Mouse (Mus musculus): ENCODE results near the gene Smim15.

Smim15 gene

GRCm38 (mm10) chr13:108044222-108044941, at the start of gene Smim15:
Gene Smim15 (plus strand): TSS chr13:108044446.
- DNase-seq (ENCODE audit: low spot score in 2 of 2): peak; percentile 63 to 68

- no peak for DNase-seq (ENCODE audit: low spot score in 2 of 2)
Observed at GRCm38 (mm10) chr13:107995211-107995610, 49.0 kb upstream of the Smim15 start.

- no peak for DNase-seq (ENCODE audit: low spot score in 2 of 2)
Observed at GRCm38 (mm10) chr13:107996301-107996700, 47.9 kb upstream of the Smim15 start.

- no peak for DNase-seq (ENCODE audit: low spot score in 2 of 2)
Observed at GRCm38 (mm10) chr13:108007861-108008260, 36.4 kb upstream of the Smim15 start.

- DNase-seq (ENCODE audit: low spot score in 2 of 2): no peak
Observed at GRCm38 (mm10) chr13:108013110-108013509, 31.1 kb upstream of the Smim15 start.

GRCm38 (mm10) chr13:108013839-108014238, 30.4 kb upstream of the Smim15 start:
- no peak for DNase-seq (ENCODE audit: low spot score in 2 of 2)

GRCm38 (mm10) chr13:108015166-108015565, 29.1 kb upstream of the Smim15 start:
- no peak for DNase-seq (ENCODE audit: low spot score in 2 of 2)

- DNase-seq (ENCODE audit: low spot score in 2 of 2): no peak
Observed at GRCm38 (mm10) chr13:108017349-108017748, 26.9 kb upstream of the Smim15 start.

- no peak for DNase-seq (ENCODE audit: low spot score in 2 of 2)
Observed at GRCm38 (mm10) chr13:108025802-108026201, 18.4 kb upstream of the Smim15 start.

- DNase-seq (ENCODE audit: low spot score in 2 of 2): no peak
Observed at GRCm38 (mm10) chr13:108032789-108033188, 11.5 kb upstream of the Smim15 start.

- DNase-seq (ENCODE audit: low spot score in 2 of 2): no peak
Observed at GRCm38 (mm10) chr13:108039375-108039774, 4.9 kb upstream of the Smim15 start.

- DNase-seq (ENCODE audit: low spot score in 2 of 2): no peak
Observed at GRCm38 (mm10) chr13:108039902-108040301, 4.3 kb upstream of the Smim15 start.

- no peak for DNase-seq (ENCODE audit: low spot score in 2 of 2)
Observed at GRCm38 (mm10) chr13:108040451-108040850, 3.8 kb upstream of the Smim15 start.

- peak in 1 of 2 experiments; percentile 51 for DNase-seq (ENCODE audit: low spot score in 2 of 2)
Observed at GRCm38 (mm10) chr13:108041358-108041757, 2.9 kb upstream of the Smim15 start.

- no peak for DNase-seq (ENCODE audit: low spot score in 2 of 2)
Observed at GRCm38 (mm10) chr13:108043431-108044221, 620 bp upstream of the Smim15 start.

GRCm38 (mm10) chr13:108045646-108046045, 1.4 kb downstream of the Smim15 start:
- no peak for DNase-seq (ENCODE audit: low spot score in 2 of 2)

- no peak for DNase-seq (ENCODE audit: low spot score in 2 of 2)
Observed at GRCm38 (mm10) chr13:108046071-108046470, 1.8 kb downstream of the Smim15 start.

- no peak for DNase-seq (ENCODE audit: low spot score in 2 of 2)
Observed at GRCm38 (mm10) chr13:108046891-108047290, 2.6 kb downstream of the Smim15 start.

GRCm38 (mm10) chr13:108047364-108047763, 3.1 kb downstream of the Smim15 start:
- no peak for DNase-seq (ENCODE audit: low spot score in 2 of 2)

GRCm38 (mm10) chr13:108056896-108057295, 12.7 kb downstream of the Smim15 start:
- no peak for DNase-seq (ENCODE audit: low spot score in 2 of 2)

GRCm38 (mm10) chr13:108060286-108060885, 16.1 kb downstream of the Smim15 start:
- DNase-seq (ENCODE audit: low spot score in 2 of 2): no peak

- no peak for DNase-seq (ENCODE audit: low spot score in 2 of 2)
Observed at GRCm38 (mm10) chr13:108060936-108061578, 16.8 kb downstream of the Smim15 start.

Measured in frontal cortex, postnatal 25 days (tissue).